Mouse (Mus musculus) frontal cortex, adult 2 months (tissue): ENCODE measurements around the gene Ppp1cb. TPM values are rescaled to one million over a fixed set of nuclear protein-coding genes. Genes with fewer than 3 reads are reported as not detected.

Experiments
- polyA plus RNA-seq: library from polyadenylated mRNA; depleted of rRNA; stranded (reverse); fragments of >200 nt; gene quantifications from 2 replicates; pipeline ENCODE4 v1.2.3, GENCODE M21; 2012; rRNA removed

Ppp1cb gene
- polyA plus RNA-seq, 1 experiment: 257 TPM

Other genes starting within 250 kb of the Ppp1cb start
- 1.3 and 1.6 TPM in 2 replicates for gene Plb1, start 226.1 kb upstream of the Ppp1cb start, polyA plus RNA-seq
- gene Yes1, start 152.3 kb downstream of the Ppp1cb start, polyA plus RNA-seq: 9.9 and 10.7 TPM in 2 replicates